Mouse (Mus musculus): Measurements from ENCODE around the gene Ttc25. TPM values are rescaled to one million over a fixed set of nuclear protein-coding genes. Genes with fewer than 3 reads are reported as not detected.
"Not testable (repeated sequence)": the region's sequence is repeated elsewhere in the genome, so short reads cannot be mapped to it uniquely, and the experiment has no call there.

The Ttc25 gene
- total RNA-seq, 2 experiments from 2014 or later: 1.0 to 1.6 TPM

DNA sequence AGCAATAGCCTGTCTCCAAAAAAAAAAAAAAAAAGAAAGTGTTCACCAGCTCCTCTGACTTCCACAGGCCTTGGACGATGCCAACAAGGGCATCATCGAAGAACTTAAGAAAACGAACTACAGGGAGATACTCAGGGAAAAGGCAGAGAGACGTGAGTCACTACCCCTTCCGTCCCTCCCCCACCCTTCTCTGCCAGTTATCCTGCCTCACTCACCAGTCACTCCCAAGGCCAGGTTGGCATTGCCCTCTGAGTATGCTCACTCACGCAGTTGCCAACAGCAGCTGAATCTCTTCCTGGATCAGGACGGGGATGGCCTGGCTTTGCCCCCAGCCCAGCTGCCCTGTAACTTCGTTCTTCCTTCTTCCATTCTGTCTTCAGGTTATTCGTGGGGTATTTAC lies 24.4 kb downstream of the Ttc25 start:
- no peak for DNase-seq (ENCODE audit: low spot score in 2 of 2)

GRCm38 (mm10) chr11:100570430-100571201 lies 25.2 kb downstream of the Ttc25 start:
- DNase-seq (ENCODE audit: low spot score in 2 of 2): peak; percentile 84 to 87

GRCm38 (mm10) chr11:100571202-100571567 lies 25.8 kb downstream of the Ttc25 start:
- no peak for DNase-seq (ENCODE audit: low spot score in 2 of 2)

DNA sequence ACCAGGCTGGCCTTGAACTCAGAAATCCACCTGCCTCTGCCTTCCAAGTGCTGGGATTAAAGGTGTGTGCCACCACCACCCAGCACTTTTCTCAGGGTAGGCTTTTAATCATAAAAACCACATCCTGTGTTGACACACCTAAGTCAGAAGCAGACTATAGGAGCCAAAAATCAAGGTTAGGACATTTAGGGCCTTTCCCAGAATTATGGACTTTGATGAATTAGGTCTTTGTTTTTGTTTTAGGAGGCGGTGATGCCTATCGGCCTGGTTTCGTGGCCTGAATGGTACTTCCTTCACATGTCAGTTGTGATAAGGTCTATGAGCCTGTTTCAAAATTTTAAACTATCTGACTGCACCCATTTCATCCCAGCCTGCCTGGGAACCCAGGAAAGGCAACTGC lies 28.8 kb downstream of the Ttc25 start:
- DNase-seq (ENCODE audit: low spot score in 2 of 2): no peak

GRCm38 (mm10) chr11:100574708-100575483 lies 29.5 kb downstream of the Ttc25 start, which contains the start of gene Cnp:
Cnp (plus strand) TSS chr11:100574904.
- peak; percentile 60 to 77 for DNase-seq (ENCODE audit: low spot score in 2 of 2)

- peak in 1 of 2 experiments; percentile 47 for DNase-seq (ENCODE audit: low spot score in 2 of 2)
Observed at GRCm38 (mm10) chr11:100575484-100575855, 30.1 kb downstream of the Ttc25 start.

GRCm38 (mm10) chr11:100576256-100576655 lies 30.8 kb downstream of the Ttc25 start:
- DNase-seq (ENCODE audit: low spot score in 2 of 2): no peak

GRCm38 (mm10) chr11:100577852-100578599 lies 32.6 kb downstream of the Ttc25 start:
- no peak for DNase-seq (ENCODE audit: low spot score in 2 of 2)

- no peak for DNase-seq (ENCODE audit: low spot score in 2 of 2)
Observed at GRCm38 (mm10) chr11:100579116-100579799, 33.9 kb downstream of the Ttc25 start.

- no peak for DNase-seq (ENCODE audit: low spot score in 2 of 2)
Observed at GRCm38 (mm10) chr11:100580275-100580674, 34.9 kb downstream of the Ttc25 start.

DNA sequence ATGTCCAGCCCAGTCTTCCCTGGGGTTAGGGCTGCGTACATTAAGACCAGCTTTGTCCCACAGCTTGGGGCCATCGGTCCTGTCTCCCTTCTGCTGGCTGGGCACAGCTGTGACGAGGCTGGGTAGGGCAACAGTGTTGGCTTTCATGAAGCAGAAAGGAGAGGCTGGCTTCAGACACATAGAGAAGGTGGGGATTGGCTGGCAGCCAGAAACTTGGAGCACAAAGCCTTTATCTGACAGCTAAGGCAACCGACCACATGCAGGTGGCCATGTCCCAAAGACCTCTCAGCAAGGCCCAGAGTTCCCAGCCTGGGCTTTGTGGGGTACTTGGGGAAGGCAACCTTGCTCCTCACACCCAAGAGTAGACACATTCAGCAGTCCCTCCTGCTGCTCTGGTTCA lies 36.3 kb downstream of the Ttc25 start:
- peak; percentile 59 to 66 for DNase-seq (ENCODE audit: low spot score in 2 of 2)

GRCm38 (mm10) chr11:100582413-100582812 lies 37.0 kb downstream of the Ttc25 start:
- DNase-seq (ENCODE audit: low spot score in 2 of 2): not testable (repeated sequence)

DNA sequence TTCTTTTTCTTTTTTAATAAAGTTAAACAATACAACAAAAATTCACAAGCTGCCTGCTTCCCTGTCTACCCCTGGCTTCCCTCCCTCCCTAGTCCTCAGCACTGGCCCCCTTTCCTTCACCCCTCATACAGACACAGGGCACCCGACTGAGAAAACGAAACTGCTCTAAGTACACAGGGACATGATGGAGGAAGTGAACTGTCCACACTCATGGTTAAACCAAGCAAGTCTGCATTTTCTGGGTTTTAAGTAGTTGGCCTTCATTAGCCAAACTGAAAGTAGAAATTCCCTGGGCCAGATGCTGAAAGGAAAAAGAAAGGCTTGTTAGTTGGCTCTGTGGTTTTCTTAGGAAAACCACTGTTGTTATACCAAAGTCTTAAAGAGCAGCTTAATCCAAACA lies 37.4 kb downstream of the Ttc25 start:
- DNase-seq (ENCODE audit: low spot score in 2 of 2): no peak

GRCm38 (mm10) chr11:100584561-100584961 lies 39.2 kb downstream of the Ttc25 start:
- no peak for DNase-seq (ENCODE audit: low spot score in 2 of 2)

DNA sequence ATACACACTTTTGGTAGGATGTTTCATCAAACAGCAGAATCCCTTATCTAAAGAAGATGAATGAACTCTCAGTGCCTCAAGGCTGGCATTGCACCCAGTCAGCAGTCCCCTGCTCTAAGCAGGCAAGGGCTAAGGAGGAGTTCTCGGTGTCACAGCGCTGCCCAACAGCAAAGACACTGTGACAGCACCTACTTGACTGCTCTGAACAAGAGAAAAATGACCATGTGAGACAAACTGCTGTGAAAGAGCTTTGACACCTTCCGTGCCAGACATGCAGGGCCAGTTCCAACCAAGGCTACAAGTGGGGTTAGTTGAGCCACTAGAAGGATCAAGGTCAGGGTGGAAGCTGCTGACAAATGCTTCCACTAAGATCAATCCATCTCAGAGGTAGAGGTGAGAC lies 39.7 kb downstream of the Ttc25 start:
- no peak for DNase-seq (ENCODE audit: low spot score in 2 of 2)

DNA sequence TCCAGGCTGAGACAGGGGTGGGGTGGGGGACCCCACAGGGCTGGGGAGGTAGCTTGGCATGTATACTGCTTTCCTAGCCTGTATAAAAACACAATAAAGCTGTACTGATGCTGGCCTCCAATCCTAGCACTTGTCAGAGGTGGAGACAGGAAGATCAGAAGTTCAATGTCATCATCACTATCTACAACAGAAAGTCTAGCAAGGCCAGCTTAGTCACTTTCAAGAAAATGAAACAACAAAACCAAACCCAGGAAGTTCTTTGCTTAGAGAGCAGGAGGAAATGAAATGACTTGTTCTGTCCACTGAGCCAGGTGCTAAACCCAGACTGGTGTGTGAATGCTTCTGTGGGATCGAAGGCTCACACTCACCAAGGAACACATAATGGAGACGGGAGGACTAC lies 43.1 kb downstream of the Ttc25 start:
- DNase-seq (ENCODE audit: low spot score in 2 of 2): no peak

DNA sequence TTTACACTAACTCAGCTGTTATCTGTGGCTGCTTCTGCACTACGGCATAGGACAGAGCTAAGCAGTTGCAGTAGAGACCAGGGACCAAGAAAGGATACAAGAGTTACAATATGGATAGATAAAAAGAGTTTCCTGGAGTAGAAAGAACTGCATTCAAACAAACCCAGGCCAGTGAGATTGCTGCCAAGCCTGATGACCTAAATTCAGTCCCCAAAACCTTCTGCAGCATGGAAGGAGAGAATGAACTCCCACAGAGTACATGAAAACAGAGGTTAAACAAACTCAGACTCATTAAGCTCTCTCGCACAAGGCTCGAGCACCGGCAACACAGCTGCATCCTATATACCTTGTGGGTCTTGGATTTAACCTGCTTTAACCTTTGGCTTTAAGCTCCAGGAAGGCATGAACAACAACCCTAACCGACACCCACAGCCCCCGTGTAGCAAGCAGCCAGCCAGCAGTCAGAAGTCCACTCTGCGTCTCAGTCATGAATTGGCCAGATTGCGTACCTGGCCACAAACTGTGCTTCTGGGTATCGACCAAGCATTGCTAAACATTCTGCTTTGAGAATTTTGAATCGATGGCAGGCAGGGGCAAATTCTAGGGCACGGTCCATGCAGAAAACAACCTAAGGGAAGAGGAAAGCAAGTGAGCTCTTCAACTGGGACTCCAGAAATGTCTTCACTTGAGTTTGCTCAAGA lies 47.1 kb downstream of the Ttc25 start:
- no peak for DNase-seq (ENCODE audit: low spot score in 2 of 2)

- DNase-seq (ENCODE audit: low spot score in 2 of 2): no peak
Observed at GRCm38 (mm10) chr11:100594608-100595007, 49.2 kb downstream of the Ttc25 start.

- no peak for DNase-seq (ENCODE audit: low spot score in 2 of 2)
Observed at GRCm38 (mm10) chr11:100595533-100595932, 50.1 kb downstream of the Ttc25 start.

GRCm38 (mm10) chr11:100598074-100598473 lies 52.7 kb downstream of the Ttc25 start:
- DNase-seq (ENCODE audit: low spot score in 2 of 2): no peak

DNA sequence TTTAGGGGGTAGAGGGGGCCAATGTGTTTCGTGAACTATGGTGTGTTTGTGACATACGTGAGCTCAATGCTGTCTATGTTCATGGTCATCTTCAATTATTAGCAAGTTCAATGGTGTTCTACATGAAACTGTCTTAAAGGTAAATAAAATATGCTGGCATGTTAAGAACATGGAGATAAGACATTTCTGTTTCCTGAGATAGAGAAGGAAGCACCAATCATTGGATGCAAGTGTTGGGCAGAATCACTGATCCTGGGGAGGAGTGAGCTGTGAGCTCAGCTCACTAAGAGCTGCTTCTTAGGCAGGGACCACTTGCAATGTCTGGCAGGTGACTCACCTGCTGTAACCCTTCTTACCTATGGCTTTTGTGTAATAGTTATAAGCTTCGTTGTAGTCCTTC lies 56.0 kb downstream of the Ttc25 start:
- no peak for DNase-seq (ENCODE audit: low spot score in 2 of 2)
